In genomic region chr1:177478578-177478977, GRCm38 (mm10) we compare ENCODE assay signal across 14 mouse cellular contexts.
"Had no signal": no experiment of that assay in that cellular context is flagged by ENCODE, and none has a peak within 500 bp of the region (broad histone marks: within the 10 kb centered on the region; RNA-seq: fewer than 3 reads in every experiment).

No protein-coding gene starts in this region.

- DNase-seq: kidney, adult 8-10 months; kidney, postnatal 25 days; liver; liver, embryonic 13.5 days; liver, postnatal 0 days; retina, postnatal 1 day; right cerebral cortex, postnatal 4 days; spleen, adult 18-20 months; thymus, adult 18-20 months; thymus, postnatal 14 days had no signal

- H3K36me3 ChIP-seq: limb, embryonic 12.5 days; liver, embryonic 13.5 days; midbrain, embryonic 13.5 days had no signal

- H3K4me3 ChIP-seq: layer of hippocampus, adult 2 months; limb, embryonic 12.5 days; liver, embryonic 13.5 days; midbrain, embryonic 13.5 days had no signal

- ATAC-seq: liver, postnatal 0 days had no signal

- H3K4me2 ChIP-seq: limb, embryonic 12.5 days; liver, embryonic 13.5 days; midbrain, embryonic 13.5 days had no signal

- H3K27me3 ChIP-seq: limb, embryonic 12.5 days; liver, embryonic 13.5 days; midbrain, embryonic 13.5 days had no signal

- H3K9me3 ChIP-seq: limb, embryonic 12.5 days; liver, embryonic 13.5 days; midbrain, embryonic 13.5 days had no signal

- H3K4me1 ChIP-seq: limb, embryonic 12.5 days had no signal

- H3K27ac ChIP-seq: limb, embryonic 12.5 days; liver, embryonic 13.5 days; macrophage; midbrain, embryonic 13.5 days had no signal

- H3K9ac ChIP-seq: limb, embryonic 12.5 days; liver, embryonic 13.5 days; liver, postnatal 0 days; midbrain, embryonic 13.5 days had no signal
